In genomic region chr7:126416615-126417014, GRCm38 (mm10) we compare ENCODE assay signal across 17 mouse cellular contexts. TPM values are rescaled to one million over a fixed set of nuclear protein-coding genes. Genes with fewer than 3 reads are reported as not detected.
DNase-seq lines count a peak whose midpoint lies in the region; ATAC-seq and TF ChIP-seq lines count a peak whose summit lies in the region.
"Had no signal": no experiment of that assay in that cellular context is flagged by ENCODE, and none has a peak within 500 bp of the region (broad histone marks: within the 10 kb centered on the region; RNA-seq: fewer than 3 reads in every experiment).

No protein-coding gene starts in this region.

- peaks cover 17% of the 10 kb centered on the region for H3K4me1 ChIP-seq in hindbrain, embryonic 10.5 days (replicated peaks)
- no peaks in the 10 kb centered on the region for H3K4me1 ChIP-seq in hindbrain, embryonic 11.5 days (replicated peaks; ENCODE audit: control insufficient read depth, insufficient read depth, low read length)
- H3K4me1 ChIP-seq in MEL (ENCODE audit: control insufficient read depth in 1 of 2, insufficient read depth in 2 of 2, low read length in 2 of 2), result peaks cover 0 to 17% of the 10 kb centered on the region in 2 experiments; a peak in 2 of 4 replicates
- H3K4me1 ChIP-seq in megakaryocyte, embryonic 14.5 days, result peaks cover 78% of the 10 kb centered on the region
- H3K4me1 ChIP-seq: heart, embryonic 10.5 days; intestine, embryonic 15.5 days; limb, embryonic 15.5 days had no signal

- no peaks in the 10 kb centered on the region for H3K9me3 ChIP-seq in hindbrain, embryonic 10.5 days
- no peaks in the 10 kb centered on the region for H3K9me3 ChIP-seq in hindbrain, embryonic 11.5 days (ENCODE audit: control insufficient read depth, low read length)
- H3K9me3 ChIP-seq in MEL (replicated peaks; ENCODE audit: insufficient read depth, low read length), result no peaks in the 10 kb centered on the region
- no peaks in the 10 kb centered on the region for H3K9me3 ChIP-seq in megakaryocyte, embryonic 14.5 days
- H3K9me3 ChIP-seq: heart, embryonic 10.5 days; intestine, embryonic 15.5 days; limb, embryonic 15.5 days had no signal

- peak overlapping the region; percentile 6; the same call in 1 of the 2 replicates for H3K27ac ChIP-seq in hindbrain, embryonic 10.5 days
- no peak overlapping the region for H3K27ac ChIP-seq in hindbrain, embryonic 11.5 days (ENCODE audit: low read depth, low read length)
- H3K27ac ChIP-seq in MEL (ENCODE audit: control insufficient read depth, low read depth, low read length), result no peak overlapping the region
- H3K27ac ChIP-seq: heart, embryonic 10.5 days; intestine, embryonic 15.5 days; limb, embryonic 15.5 days had no signal

- no peak for TF ChIP-seq RAD21 in MEL (IDR thresholded peaks at IDR 0.05; ENCODE audit: low read depth, low read length)

- TF ChIP-seq CTCF in MEL (IDR thresholded peaks at IDR 0.05 in 2 of 3, conservative IDR thresholded peaks at IDR 0.05 in 1 of 3; ENCODE audit: control insufficient read depth in 1 of 3, insufficient read depth in 1 of 3, low read depth in 2 of 3, low read length in 3 of 3, poor library complexity in 1 of 3, severe bottlenecking in 1 of 3), result no peak

- no peak for TF ChIP-seq POLR2A in MEL (IDR thresholded peaks at IDR 0.05; ENCODE audit: control insufficient read depth in 1 of 2, insufficient read depth in 1 of 2, low read depth in 1 of 2, low read length in 2 of 2, poor library complexity in 1 of 2)

- no peaks in the 10 kb centered on the region for H3K36me3 ChIP-seq in hindbrain, embryonic 10.5 days
- H3K36me3 ChIP-seq in hindbrain, embryonic 11.5 days (ENCODE audit: control insufficient read depth, insufficient read depth, low read length), result no peaks in the 10 kb centered on the region
- H3K36me3 ChIP-seq in MEL (ENCODE audit: control insufficient read depth in 1 of 2, insufficient read depth in 2 of 2, low read length in 2 of 2), result 0 out of 4 replicates have a peak, but pooled peaks cover 0 to 3% of the 10 kb centered on the region in 2 experiments
- H3K36me3 ChIP-seq in megakaryocyte, embryonic 14.5 days (replicated peaks; ENCODE audit: low read length), result no peaks in the 10 kb centered on the region
- H3K36me3 ChIP-seq: heart, embryonic 10.5 days; intestine, embryonic 15.5 days; limb, embryonic 15.5 days had no signal

- TF ChIP-seq EP300 in MEL (IDR thresholded peaks at IDR 0.05; ENCODE audit: low read depth in 1 of 2, low read length in 2 of 2), result peak; percentile 41 to 44; a peak in 2 of 4 replicates

- no peak overlapping the region for H3K9ac ChIP-seq in hindbrain, embryonic 11.5 days (ENCODE audit: low read depth, low read length)
- no peak overlapping the region for H3K9ac ChIP-seq in MEL (ENCODE audit: control insufficient read depth, low read depth, low read length, poor library complexity, severe bottlenecking)
- H3K9ac ChIP-seq: intestine, embryonic 15.5 days; limb, embryonic 15.5 days had no signal

- no peak for DNase-seq in hindbrain, embryonic 10.5 days (ENCODE audit: low spot score)
- no peak for DNase-seq in hindbrain, embryonic 11.5 days (ENCODE audit: low spot score)
- DNase-seq in MEL (ENCODE audit: low read depth, low spot score), result peak; percentile 68
- DNase-seq in thymus, postnatal 10 days (ENCODE audit: low spot score in 2 of 2), result peak; percentile 27 to 31
- DNase-seq in left cerebral cortex, adult 11 months (ENCODE audit: low spot score), result no peak
- no peak for DNase-seq in urinary bladder, postnatal 4 days (ENCODE audit: low spot score in 2 of 2)
- no peak for DNase-seq in layer of hippocampus, postnatal 25 days (ENCODE audit: extremely low spot score in 1 of 2, low spot score in 1 of 2)
- DNase-seq: adrenal gland, adult 8-10 months; cerebellum, postnatal 14 days; heart, postnatal 4 days; kidney, postnatal 36 days; lung, postnatal 4 days had no signal

- H3K79me2 ChIP-seq in MEL (ENCODE audit: control insufficient read depth, insufficient read depth, low read length, poor library complexity), result no peaks in the 10 kb centered on the region

- no peak overlapping the region for H3K4me3 ChIP-seq in hindbrain, embryonic 10.5 days
- H3K4me3 ChIP-seq in hindbrain, embryonic 11.5 days (ENCODE audit: low read depth, low read length), result no peak overlapping the region
- H3K4me3 ChIP-seq in MEL (ENCODE audit: control insufficient read depth in 1 of 2, insufficient read depth in 1 of 2, low read depth in 2 of 2, low read length in 2 of 2), result no peak overlapping the region
- peak overlapping the region; percentile 79 for H3K4me3 ChIP-seq in megakaryocyte, embryonic 14.5 days (replicated peaks)
- H3K4me3 ChIP-seq: heart, embryonic 10.5 days; intestine, embryonic 15.5 days; limb, embryonic 15.5 days had no signal

- no peak overlapping the region for H3K4me2 ChIP-seq in hindbrain, embryonic 11.5 days (replicated peaks; ENCODE audit: low read depth, low read length)
- H3K4me2 ChIP-seq: intestine, embryonic 15.5 days; limb, embryonic 15.5 days had no signal

- no peak for ATAC-seq in hindbrain, embryonic 11.5 days (ENCODE audit: low FRiP score)
- ATAC-seq: intestine, embryonic 15.5 days had no signal

- peaks cover 7% of the 10 kb centered on the region; the same call in 1 of the 2 replicates for H3K27me3 ChIP-seq in hindbrain, embryonic 10.5 days (ENCODE audit: insufficient read depth, poor library complexity, severe bottlenecking)
- no peaks in the 10 kb centered on the region for H3K27me3 ChIP-seq in hindbrain, embryonic 11.5 days (ENCODE audit: control insufficient read depth, insufficient read depth, low read length)
- H3K27me3 ChIP-seq in MEL (ENCODE audit: control insufficient read depth in 1 of 2, insufficient read depth in 2 of 2, low read length in 2 of 2), result peaks cover 0 to 2% of the 10 kb centered on the region in 2 experiments; a peak in 3 of 4 replicates
- H3K27me3 ChIP-seq in megakaryocyte, embryonic 14.5 days (replicated peaks), result peaks cover 31% of the 10 kb centered on the region
- H3K27me3 ChIP-seq: limb, embryonic 15.5 days had no signal

- WGBS in hindbrain, embryonic 10.5 days, result 51% methylated on average over 2 of the region's 2 CpGs
- WGBS in hindbrain, embryonic 11.5 days, result 50% methylated on average over 2 of the region's 2 CpGs

TF ChIP-seq in MEL, 35 proteins besides CTCF, POLR2A, EP300 and RAD21:
- TF ChIP-seq GATA1 (IDR thresholded peaks at IDR 0.05; ENCODE audit: low read depth, low read length), result peak; percentile 48; the same call in 1 of the 2 replicates
- no peak for TF ChIP-seq POLR2AphosphoS2 (IDR thresholded peaks at IDR 0.05; ENCODE audit: low read length)
- TF ChIP-seq TCF12 (IDR thresholded peaks at IDR 0.05; ENCODE audit: low read depth, low read length), result 0 out of 2 replicates have a peak, but pooled peaks have one; percentile 30
- 0 out of 2 replicates have a peak, but pooled peaks have one; percentile 9 for TF ChIP-seq TBP (IDR thresholded peaks at IDR 0.05; ENCODE audit: low read depth, low read length)

RNA-seq across cellular contexts. Expression of gene Cd19, which starts 1.9 kb away (rescaled TPM):
- not detected in 2 replicates for polyA plus RNA-seq in hindbrain, embryonic 10.5 days (2016; fragmentation: Nextera tagmentation; extraction: Ambion mirVana)
- polyA plus RNA-seq in hindbrain, embryonic 11.5 days (2014; fragmentation: Nextera tagmentation; extraction: Ambion mirVana), result not detected in 2 replicates
- total RNA-seq in MEL (2012; rRNA removed), result not detected in 2 replicates
- polyA plus RNA-seq in MEL (2012; ENCODE audit: insufficient read depth in 1 of 2, insufficient read length in 2 of 2, low read depth in 1 of 2, low replicate concordance in 2 of 2, missing spikeins in 1 of 2), result not detected
- not detected in 2 replicates for polyA plus RNA-seq in megakaryocyte, embryonic 14.5 days (2012; ENCODE audit: insufficient read depth, low replicate concordance)
- not detected for total RNA-seq in layer of hippocampus, postnatal 25 days (2021)
- total RNA-seq: left cerebral cortex, adult 8-10 months had no signal
- polyA plus RNA-seq: heart, embryonic 10.5 days; intestine, embryonic 15.5 days had no signal

RNA-seq across cellular contexts. Expression of gene Rabep2, which starts 11.9 kb away (rescaled TPM):
- 28.7 and 28.8 TPM in 2 replicates for polyA plus RNA-seq in hindbrain, embryonic 10.5 days (2016; fragmentation: Nextera tagmentation; extraction: Ambion mirVana)
- 19.5 and 20.2 TPM in 2 replicates for polyA plus RNA-seq in hindbrain, embryonic 11.5 days (2014; fragmentation: Nextera tagmentation; extraction: Ambion mirVana)
- total RNA-seq in MEL (2012; rRNA removed), result 12.9 and 15.2 TPM in 2 replicates
- polyA plus RNA-seq in MEL (2012; ENCODE audit: insufficient read depth in 1 of 2, insufficient read length in 2 of 2, low read depth in 1 of 2, low replicate concordance in 2 of 2, missing spikeins in 1 of 2), result 10 to 100 TPM in 1 of 2 experiments, not detected in 1; 16.2 TPM
- polyA plus RNA-seq in megakaryocyte, embryonic 14.5 days (2012; ENCODE audit: insufficient read depth, low replicate concordance), result 97.9 and 143 TPM in 2 replicates
- total RNA-seq in layer of hippocampus, postnatal 25 days (2021), result 10 to 100 TPM in 1 of 2 experiments, 1 to 10 TPM in 1; 9.8 to 13.5 TPM

RNA-seq across cellular contexts. Expression of gene Nfatc2ip, which starts 20.1 kb away (rescaled TPM):
- 3.1 and 3.7 TPM in 2 replicates for polyA plus RNA-seq in hindbrain, embryonic 10.5 days (2016; fragmentation: Nextera tagmentation; extraction: Ambion mirVana)
- 4.8 and 5.2 TPM in 2 replicates for polyA plus RNA-seq in hindbrain, embryonic 11.5 days (2014; fragmentation: Nextera tagmentation; extraction: Ambion mirVana)
- 6.3 and 7.9 TPM in 2 replicates for total RNA-seq in MEL (2012; rRNA removed)
- polyA plus RNA-seq in MEL (2012; ENCODE audit: insufficient read depth in 1 of 2, insufficient read length in 2 of 2, low read depth in 1 of 2, low replicate concordance in 2 of 2, missing spikeins in 1 of 2), result 10 to 100 TPM in 1 of 2 experiments, not detected in 1; 13.0 TPM
- polyA plus RNA-seq in megakaryocyte, embryonic 14.5 days (2012; ENCODE audit: insufficient read depth, low replicate concordance), result 0.79 TPM in 1 of 2 replicates, not detected in the other
- total RNA-seq in layer of hippocampus, postnatal 25 days (2021), result 1 to 10 TPM; 5.8 to 8.4 TPM

RNA-seq across cellular contexts. Expression of gene Spns1, which starts 39.4 kb away (rescaled TPM):
- 66.8 and 68.6 TPM in 2 replicates for polyA plus RNA-seq in hindbrain, embryonic 10.5 days (2016; fragmentation: Nextera tagmentation; extraction: Ambion mirVana)
- polyA plus RNA-seq in hindbrain, embryonic 11.5 days (2014; fragmentation: Nextera tagmentation; extraction: Ambion mirVana), result 36.0 and 39.3 TPM in 2 replicates
- total RNA-seq in MEL (2012; rRNA removed), result 28.9 and 33.3 TPM in 2 replicates
- polyA plus RNA-seq in MEL (2012; ENCODE audit: insufficient read depth in 1 of 2, insufficient read length in 2 of 2, low read depth in 1 of 2, low replicate concordance in 2 of 2, missing spikeins in 1 of 2), result 10 to 100 TPM in 1 of 2 experiments, not detected in 1; 81.6 TPM
- polyA plus RNA-seq in megakaryocyte, embryonic 14.5 days (2012; ENCODE audit: insufficient read depth, low replicate concordance), result 74.6 and 153 TPM in 2 replicates
- 10 to 100 TPM; 87.5 to 89.6 TPM for total RNA-seq in layer of hippocampus, postnatal 25 days (2021)

RNA-seq across cellular contexts. Expression of gene Atp2a1, which starts 46.3 kb away (rescaled TPM):
- polyA plus RNA-seq in hindbrain, embryonic 10.5 days (2016; fragmentation: Nextera tagmentation; extraction: Ambion mirVana), result 1.1 and 3.0 TPM in 2 replicates
- 2.7 and 3.0 TPM in 2 replicates for polyA plus RNA-seq in hindbrain, embryonic 11.5 days (2014; fragmentation: Nextera tagmentation; extraction: Ambion mirVana)
- 0.04 and 0.20 TPM in 2 replicates for total RNA-seq in MEL (2012; rRNA removed)
- under 1 TPM in 1 of 2 experiments, not detected in 1; 0.47 TPM for polyA plus RNA-seq in MEL (2012; ENCODE audit: insufficient read depth in 1 of 2, insufficient read length in 2 of 2, low read depth in 1 of 2, low replicate concordance in 2 of 2, missing spikeins in 1 of 2)
- polyA plus RNA-seq in megakaryocyte, embryonic 14.5 days (2012; ENCODE audit: insufficient read depth, low replicate concordance), result 1.1 and 1.4 TPM in 2 replicates
- 1 to 10 TPM in 1 of 2 experiments, under 1 TPM in 1; 0.76 to 1.0 TPM for total RNA-seq in layer of hippocampus, postnatal 25 days (2021)

Comparison
In these comparisons a context has a peak if more than half of its experiments do, and no peak if none do; other contexts are left out.
1. DNase-seq: peak in MEL (single experiment) and thymus, postnatal 10 days (2 of 2); none in hindbrain, embryonic 10.5 days (single experiment), hindbrain, embryonic 11.5 days (single experiment), left cerebral cortex, adult 11 months (single experiment), urinary bladder, postnatal 4 days (0 of 2) and layer of hippocampus, postnatal 25 days (0 of 2).